Mouse (Mus musculus) liver, embryonic 14.5 days (tissue): ENCODE data around the gene Cyp17a1.

Experiments used
- CTCF ChIP-seq: IDR thresholded peaks from 2 replicates; pipeline ENCODE4 v1.5.1; 2016; ENCODE audit warnings: antibody characterized with exemption, low read depth, control low read depth
- EP300 ChIP-seq: IDR thresholded peaks from 2 replicates; pipeline ENCODE4 v1.6.1; 2016; ENCODE audit warnings: antibody characterized with exemption, low read depth

- no peak for TF ChIP-seq CTCF
- TF ChIP-seq EP300, result no peak
These were observed 35.4 kb downstream of the Cyp17a1 start for GRCm38 (mm10) chr19:46637598-46637997.
